8 mouse cellular contexts compared by ENCODE assay signal in genomic region chr15:99000535-99001283, GRCm38 (mm10). TPM values are rescaled to one million over a fixed set of nuclear protein-coding genes. Genes with fewer than 3 reads are reported as not detected.
DNase-seq lines count a peak whose midpoint lies in the region; ATAC-seq and TF ChIP-seq lines count a peak whose summit lies in the region.

No protein-coding gene starts in this region.

- no peak for TF ChIP-seq POLR2A in liver, adult 2 months (IDR thresholded peaks at IDR 0.05; ENCODE audit: extremely low read depth, insufficient read depth, low read length)

- DNase-seq in layer of hippocampus, postnatal 14 days (ENCODE audit: low spot score in 2 of 2) = peak; percentile 57 to 70
- no peak for DNase-seq in layer of hippocampus, postnatal 36 days
- peak; percentile 77 for DNase-seq in adrenal gland, postnatal 14 days
- DNase-seq in hindbrain, postnatal 0 days (ENCODE audit: low spot score) = peak; percentile 86
- peak; percentile 27 for DNase-seq in liver, adult 2 months (ENCODE audit: extremely low read depth, low read depth, low spot score)
- peak; percentile 80 for DNase-seq in midbrain, postnatal 0 days (ENCODE audit: low spot score)

- no peaks in the 10 kb centered on the region for H3K27me3 ChIP-seq in hindbrain, postnatal 0 days (ENCODE audit: insufficient read depth, low read length)
- no peaks in the 10 kb centered on the region for H3K27me3 ChIP-seq in liver, adult 2 months (ENCODE audit: control insufficient read depth, insufficient read depth, low read length)
- H3K27me3 ChIP-seq in midbrain, postnatal 0 days (ENCODE audit: insufficient read depth, low read length) = no peaks in the 10 kb centered on the region

- H3K36me3 ChIP-seq in hindbrain, postnatal 0 days (ENCODE audit: insufficient read depth, low read length) = no peaks in the 10 kb centered on the region
- no peaks in the 10 kb centered on the region for H3K36me3 ChIP-seq in liver, adult 2 months (ENCODE audit: control insufficient read depth, insufficient read depth, low read length)
- H3K36me3 ChIP-seq in midbrain, postnatal 0 days (ENCODE audit: insufficient read depth, low read length) = no peaks in the 10 kb centered on the region

- TF ChIP-seq CTCF in hindbrain, postnatal 0 days (IDR thresholded peaks at IDR 0.05; ENCODE audit: low read depth) = peak; percentile 74
- TF ChIP-seq CTCF in liver, adult 2 months (IDR thresholded peaks at IDR 0.05; ENCODE audit: low read depth, low read length) = peak; percentile 21; the same call in 1 of the 2 replicates
- peak; percentile 84 for TF ChIP-seq CTCF in midbrain, postnatal 0 days (IDR thresholded peaks at IDR 0.05)

- peak; percentile 64; the same call in 1 of the 2 replicates for ATAC-seq in erythroid progenitor cell, adult 5-6 weeks (replicated peaks; ENCODE audit: low FRiP score, poor library complexity, severe bottlenecking)
- ATAC-seq in hindbrain, postnatal 0 days = no peak
- ATAC-seq in midbrain, postnatal 0 days (ENCODE audit: low FRiP score) = no peak
- no peak for ATAC-seq in monocyte, adult 5-6 weeks (replicated peaks; ENCODE audit: insufficient number of reproducible peaks, low FRiP score, low TSS enrichment, poor library complexity, severe bottlenecking)

- peaks cover 5% of the 10 kb centered on the region; the same call in 1 of the 2 replicates for H3K4me1 ChIP-seq in hindbrain, postnatal 0 days (ENCODE audit: insufficient read depth, low read length)
- H3K4me1 ChIP-seq in liver, adult 2 months (ENCODE audit: control insufficient read depth, insufficient read depth, low read length) = no peaks in the 10 kb centered on the region
- H3K4me1 ChIP-seq in midbrain, postnatal 0 days (ENCODE audit: insufficient read depth, low read length) = no peaks in the 10 kb centered on the region

- H3K4me2 ChIP-seq in hindbrain, postnatal 0 days (ENCODE audit: low read depth, low read length) = peak overlapping the region; percentile 51
- peak overlapping the region; percentile 34; the same call in 1 of the 2 replicates for H3K4me2 ChIP-seq in midbrain, postnatal 0 days (ENCODE audit: low read depth, low read length, poor library complexity, severe bottlenecking)

- no peak overlapping the region for H3K4me3 ChIP-seq in hindbrain, postnatal 0 days (ENCODE audit: low read length)
- H3K4me3 ChIP-seq in liver, adult 2 months (ENCODE audit: insufficient read depth, low read depth, low read length) = no peak overlapping the region
- H3K4me3 ChIP-seq in midbrain, postnatal 0 days (ENCODE audit: low read depth, low read length) = no peak overlapping the region

- peak overlapping the region; percentile 33; the same call in 1 of the 2 replicates for H3K27ac ChIP-seq in hindbrain, postnatal 0 days
- no peak overlapping the region for H3K27ac ChIP-seq in liver, adult 2 months (replicated peaks; ENCODE audit: insufficient read depth, low read depth, low read length)
- H3K27ac ChIP-seq in midbrain, postnatal 0 days (ENCODE audit: low read depth, low read length) = no peak overlapping the region

- H3K9ac ChIP-seq in hindbrain, postnatal 0 days (replicated peaks; ENCODE audit: low read length) = no peak overlapping the region
- no peak overlapping the region for H3K9ac ChIP-seq in liver, adult 2 months (ENCODE audit: low read depth, low read length)
- no peak overlapping the region for H3K9ac ChIP-seq in midbrain, postnatal 0 days (replicated peaks; ENCODE audit: low read length, poor library complexity, severe bottlenecking)

- H3K9me3 ChIP-seq in hindbrain, postnatal 0 days (ENCODE audit: low read length) = no peaks in the 10 kb centered on the region
- no peaks in the 10 kb centered on the region for H3K9me3 ChIP-seq in midbrain, postnatal 0 days (ENCODE audit: low read length)

- no peaks in the 10 kb centered on the region for H3K79me2 ChIP-seq in liver, adult 2 months (ENCODE audit: control insufficient read depth, insufficient read depth, low read length)

- WGBS in hindbrain, postnatal 0 days = 34% methylated on average over 14 of the region's 14 CpGs
- 47% methylated on average over 14 of the region's 14 CpGs for WGBS in liver, adult 2 months
- 27% methylated on average over 14 of the region's 14 CpGs for WGBS in midbrain, postnatal 0 days

RNA-seq across cellular contexts. Expression of gene Tuba1c, which starts 29.0 kb away (rescaled TPM):
- 100 to 1,000 TPM; 119 to 162 TPM for total RNA-seq in layer of hippocampus, postnatal 14 days (2021)
- total RNA-seq in layer of hippocampus, postnatal 36 days (2021) = 10 to 100 TPM; 56.8 to 66.3 TPM
- total RNA-seq in adrenal gland, postnatal 14 days (2021) = 200 and 223 TPM in 2 replicates
- 637 and 660 TPM in 2 replicates for total RNA-seq in erythroid progenitor cell, adult 5-6 weeks (2015; ENCODE audit: low replicate concordance)
- 271 and 335 TPM in 2 replicates for total RNA-seq in erythroid progenitor cell, adult 5-6 weeks (2017; ENCODE audit: low replicate concordance)
- total RNA-seq in hindbrain, postnatal 0 days (2014; rRNA removed) = 43.8 and 58.3 TPM in 2 replicates
- polyA plus RNA-seq in hindbrain, postnatal 0 days (2015; fragmentation: Nextera tagmentation; extraction: Ambion mirVana) = 24.0 and 24.2 TPM in 2 replicates
- total RNA-seq in liver, adult 2 months (2014; rRNA removed) = 60.9 and 85.4 TPM in 2 replicates
- 281 and 339 TPM in 2 replicates for polyA plus RNA-seq in liver, adult 2 months (2012; rRNA removed)
- 18.2 and 22.6 TPM in 2 replicates for total RNA-seq in midbrain, postnatal 0 days (2014; rRNA removed)
- 9.6 and 9.9 TPM in 2 replicates for polyA plus RNA-seq in midbrain, postnatal 0 days (2015; fragmentation: Nextera tagmentation; extraction: Ambion mirVana)
- total RNA-seq in monocyte, adult 5-6 weeks (2017) = 104 to 150 TPM (median 116 TPM) in 3 replicates

RNA-seq across cellular contexts. Expression of gene Tuba1a, which starts 47.2 kb away (rescaled TPM):
- 1,000 to 10,000 TPM; 2,120 to 2,322 TPM for total RNA-seq in layer of hippocampus, postnatal 14 days (2021)
- 100 to 1,000 TPM; 868 to 949 TPM for total RNA-seq in layer of hippocampus, postnatal 36 days (2021)
- 124 and 185 TPM in 2 replicates for total RNA-seq in adrenal gland, postnatal 14 days (2021)
- 6.5 and 38.1 TPM in 2 replicates for total RNA-seq in erythroid progenitor cell, adult 5-6 weeks (2015; ENCODE audit: low replicate concordance)
- 5.9 and 9.6 TPM in 2 replicates for total RNA-seq in erythroid progenitor cell, adult 5-6 weeks (2017; ENCODE audit: low replicate concordance)
- total RNA-seq in hindbrain, postnatal 0 days (2014; rRNA removed) = 18,723 and 19,179 TPM in 2 replicates
- 11,647 and 12,500 TPM in 2 replicates for polyA plus RNA-seq in hindbrain, postnatal 0 days (2015; fragmentation: Nextera tagmentation; extraction: Ambion mirVana)
- 8.4 and 12.9 TPM in 2 replicates for total RNA-seq in liver, adult 2 months (2014; rRNA removed)
- 10.7 and 13.7 TPM in 2 replicates for polyA plus RNA-seq in liver, adult 2 months (2012; rRNA removed)
- 17,447 and 20,461 TPM in 2 replicates for total RNA-seq in midbrain, postnatal 0 days (2014; rRNA removed)
- 15,641 and 16,823 TPM in 2 replicates for polyA plus RNA-seq in midbrain, postnatal 0 days (2015; fragmentation: Nextera tagmentation; extraction: Ambion mirVana)
- total RNA-seq in monocyte, adult 5-6 weeks (2017) = 79.8 to 96.7 TPM (median 88.2 TPM) in 3 replicates

RNA-seq across cellular contexts. Expression of gene Gm49450, which starts 47.4 kb away (rescaled TPM):
- not detected for total RNA-seq in layer of hippocampus, postnatal 14 days (2021)
- not detected for total RNA-seq in layer of hippocampus, postnatal 36 days (2021)
- not detected in 2 replicates for total RNA-seq in adrenal gland, postnatal 14 days (2021)
- not detected in 2 replicates for total RNA-seq in erythroid progenitor cell, adult 5-6 weeks (2015; ENCODE audit: low replicate concordance)
- not detected in 2 replicates for total RNA-seq in erythroid progenitor cell, adult 5-6 weeks (2017; ENCODE audit: low replicate concordance)
- 1,661 and 1,767 TPM in 2 replicates for total RNA-seq in hindbrain, postnatal 0 days (2014; rRNA removed)
- not detected in 2 replicates for polyA plus RNA-seq in hindbrain, postnatal 0 days (2015; fragmentation: Nextera tagmentation; extraction: Ambion mirVana)
- not detected in 2 replicates for total RNA-seq in liver, adult 2 months (2014; rRNA removed)
- polyA plus RNA-seq in liver, adult 2 months (2012; rRNA removed) = 2.9 and 3.1 TPM in 2 replicates
- 1,797 and 2,945 TPM in 2 replicates for total RNA-seq in midbrain, postnatal 0 days (2014; rRNA removed)
- polyA plus RNA-seq in midbrain, postnatal 0 days (2015; fragmentation: Nextera tagmentation; extraction: Ambion mirVana) = not detected in 2 replicates
- total RNA-seq in monocyte, adult 5-6 weeks (2017) = 12.2 to 56.4 TPM in 2 of 3 replicates, not detected in the other

RNA-seq across cellular contexts. Expression of gene Prph, which starts 54.3 kb away (rescaled TPM):
- 1 to 10 TPM; 3.7 to 5.1 TPM for total RNA-seq in layer of hippocampus, postnatal 14 days (2021)
- 1 to 10 TPM in 1 of 2 experiments, under 1 TPM in 1; 0.82 to 2.2 TPM for total RNA-seq in layer of hippocampus, postnatal 36 days (2021)
- 6.5 and 25.2 TPM in 2 replicates for total RNA-seq in adrenal gland, postnatal 14 days (2021)
- not detected in 2 replicates for total RNA-seq in erythroid progenitor cell, adult 5-6 weeks (2015; ENCODE audit: low replicate concordance)
- not detected in 2 replicates for total RNA-seq in erythroid progenitor cell, adult 5-6 weeks (2017; ENCODE audit: low replicate concordance)
- total RNA-seq in hindbrain, postnatal 0 days (2014; rRNA removed) = 62.6 and 70.9 TPM in 2 replicates
- polyA plus RNA-seq in hindbrain, postnatal 0 days (2015; fragmentation: Nextera tagmentation; extraction: Ambion mirVana) = 50.0 and 53.5 TPM in 2 replicates
- total RNA-seq in liver, adult 2 months (2014; rRNA removed) = 0.07 and 0.09 TPM in 2 replicates
- 0.09 and 0.39 TPM in 2 replicates for polyA plus RNA-seq in liver, adult 2 months (2012; rRNA removed)
- total RNA-seq in midbrain, postnatal 0 days (2014; rRNA removed) = 9.8 and 11.2 TPM in 2 replicates
- polyA plus RNA-seq in midbrain, postnatal 0 days (2015; fragmentation: Nextera tagmentation; extraction: Ambion mirVana) = 8.0 and 9.1 TPM in 2 replicates
- total RNA-seq in monocyte, adult 5-6 weeks (2017) = 1.1 TPM in 1 of 3 replicates, not detected in the others

Comparison
In these comparisons a context has a peak if more than half of its experiments do, and no peak if none do; other contexts are left out.
1. DNase-seq: peak in layer of hippocampus, postnatal 14 days (2 of 2), adrenal gland, postnatal 14 days (single experiment), hindbrain, postnatal 0 days (single experiment), liver, adult 2 months (single experiment) and midbrain, postnatal 0 days (single experiment); none in layer of hippocampus, postnatal 36 days (0 of 2).
2. CTCF ChIP-seq: peak in every context shown above with its lines; median percentile 84 in midbrain, postnatal 0 days; 74 in hindbrain, postnatal 0 days; 21 in liver, adult 2 months.